Mouse (Mus musculus): ENCODE results near the gene Runx1. TPM values are rescaled to one million over a fixed set of nuclear protein-coding genes. Genes with fewer than 3 reads are reported as not detected.

Runx1 gene
- total and polyA plus RNA-seq, 3 experiments, result 3.1 to 10.9 (median 4.7) TPM

GRCm38 (mm10) chr16:92591783-92592182 is 234.2 kb downstream of the Runx1 start:
- no peaks in the 10 kb centered on the region for H3K27me3 ChIP-seq (replicated peaks)
- in situ Hi-C loops (cut with MboI; ENCODE audit: low pct_ligation_motif_present, low pct_unique_long_range_greater_than_20kb, low sequenced_read_pairs), result no loop called here
- H3K9me3 ChIP-seq (replicated peaks; ENCODE audit: low read length), result no peaks in the 10 kb centered on the region
- no peak for TF ChIP-seq NRF1 (IDR thresholded peaks at IDR 0.05; ENCODE audit: low read depth, low read length)
- H3K4me2 ChIP-seq (ENCODE audit: insufficient read depth, low read depth, poor library complexity, severe bottlenecking), result no peak overlapping the region
- H3K27ac ChIP-seq (ENCODE audit: insufficient read depth, low read depth), result no peak overlapping the region
- H3K79me2 ChIP-seq (replicated peaks; ENCODE audit: control insufficient read depth, extremely low read depth, insufficient read depth, poor library complexity, severe bottlenecking), result no peaks in the 10 kb centered on the region
- 0 out of 4 replicates have a peak, but pooled peaks cover 0 to 3% of the 10 kb centered on the region in 2 experiments for H3K4me1 ChIP-seq (ENCODE audit: control insufficient read depth in 1 of 2, insufficient read depth in 2 of 2)
- no peak overlapping the region for H3K4me3 ChIP-seq (replicated peaks in 1 of 3; ENCODE audit: low read depth in 2 of 3, low read length in 2 of 3, poor library complexity in 1 of 3)
- H3K9ac ChIP-seq (ENCODE audit: insufficient read depth, low read depth), result no peak overlapping the region
- no peaks in the 10 kb centered on the region for H3K36me3 ChIP-seq (replicated peaks in 1 of 2; ENCODE audit: control insufficient read depth in 1 of 2, insufficient read depth in 1 of 2, low read length in 1 of 2)
- dilution Hi-C loops (cut with MboI; ENCODE audit: extremely low pct_ligation_motif_present, extremely low pct_unique_long_range_greater_than_20kb, low sequenced_read_pairs), result no loop called here
- DNase-seq (ENCODE audit: extremely low read depth), result no peak

DNA sequence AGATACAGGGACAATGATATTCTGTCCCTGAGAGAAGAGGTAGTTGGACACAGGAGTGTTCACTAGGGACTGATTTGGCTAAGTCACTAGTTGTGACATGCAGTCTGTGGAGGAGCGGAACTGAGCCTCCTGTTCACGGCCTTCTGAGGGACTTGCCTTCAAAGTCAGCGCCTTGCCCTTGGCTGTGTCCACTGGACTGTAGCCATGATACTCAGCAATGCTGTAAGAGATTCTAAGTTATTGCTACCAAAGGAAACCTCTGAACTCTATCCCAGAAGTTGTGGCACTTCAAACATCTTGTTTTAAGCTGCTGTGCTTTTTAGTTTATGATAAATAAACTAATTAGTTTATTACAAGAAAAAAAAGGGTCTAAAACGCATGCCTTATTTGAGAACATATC is 238.1 kb downstream of the Runx1 start:
- H3K4me1 ChIP-seq (ENCODE audit: control insufficient read depth in 1 of 2, insufficient read depth in 2 of 2), result 0 out of 4 replicates have a peak, but pooled peaks cover 0 to 3% of the 10 kb centered on the region in 2 experiments

DNA sequence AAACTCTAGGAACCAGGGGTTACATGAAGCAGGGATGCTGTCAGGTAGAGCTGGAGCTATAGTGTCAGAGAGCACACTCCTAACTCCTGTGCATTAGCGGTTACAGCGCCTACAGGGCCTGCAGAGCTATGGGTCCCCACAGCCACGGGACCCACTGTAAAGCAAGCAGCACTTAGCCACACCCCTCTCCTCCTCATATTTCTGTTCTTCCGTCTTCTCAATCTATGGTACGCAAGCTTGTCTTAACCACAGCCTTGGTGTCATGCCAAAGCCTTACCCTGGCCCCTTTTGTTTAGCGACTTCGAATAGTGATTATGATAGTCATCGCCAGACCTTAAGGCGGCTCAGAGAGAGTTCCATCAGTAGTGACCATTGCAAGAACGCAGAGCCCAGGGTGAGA is 244.2 kb downstream of the Runx1 start:
- Histone ChIP-seq H3K27ac (ENCODE audit: insufficient read depth, low read depth) (no peak overlapping the region), H3K9me3 (replicated peaks; ENCODE audit: low read length) (peaks cover 4% of the 10 kb centered on the region), H3K4me1 (ENCODE audit: control insufficient read depth in 1 of 2, insufficient read depth in 2 of 2) (no peaks in the 10 kb centered on the region), H3K4me3 (replicated peaks in 1 of 3; ENCODE audit: low read depth in 2 of 3, low read length in 2 of 3, poor library complexity in 1 of 3) (no peak overlapping the region), H3K79me2 (replicated peaks; ENCODE audit: control insufficient read depth, extremely low read depth, insufficient read depth, poor library complexity, severe bottlenecking) (no peaks in the 10 kb centered on the region), H3K36me3 (replicated peaks in 1 of 2; ENCODE audit: control insufficient read depth in 1 of 2, insufficient read depth in 1 of 2, low read length in 1 of 2) (no peaks in the 10 kb centered on the region), H3K4me2 (ENCODE audit: insufficient read depth, low read depth, poor library complexity, severe bottlenecking) (no peak overlapping the region), H3K27me3 (replicated peaks) (no peaks in the 10 kb centered on the region), H3K9ac (ENCODE audit: insufficient read depth, low read depth) (no peak overlapping the region)
- in situ Hi-C loops (cut with MboI; ENCODE audit: low pct_ligation_motif_present, low pct_unique_long_range_greater_than_20kb, low sequenced_read_pairs) (no loop called here), dilution Hi-C loops (cut with MboI; ENCODE audit: extremely low pct_ligation_motif_present, extremely low pct_unique_long_range_greater_than_20kb, low sequenced_read_pairs) (no loop called here)
- no peak for DNase-seq (ENCODE audit: extremely low read depth)
- no peak for TF ChIP-seq ZMIZ1 (IDR thresholded peaks at IDR 0.05; ENCODE audit: low read depth, low read length)

More for the DNA sequence above, 238.1 kb downstream of the Runx1 start:
- H3K9me3 ChIP-seq (replicated peaks; ENCODE audit: low read length), result no peaks in the 10 kb centered on the region
- in situ Hi-C loops (cut with MboI; ENCODE audit: low pct_ligation_motif_present, low pct_unique_long_range_greater_than_20kb, low sequenced_read_pairs), result no loop called here
- H3K27ac ChIP-seq (ENCODE audit: insufficient read depth, low read depth), result no peak overlapping the region
- H3K36me3 ChIP-seq (replicated peaks in 1 of 2; ENCODE audit: control insufficient read depth in 1 of 2, insufficient read depth in 1 of 2, low read length in 1 of 2), result no peaks in the 10 kb centered on the region
- no peak for DNase-seq (ENCODE audit: extremely low read depth)
- TF ChIP-seq IRF4 (IDR thresholded peaks at IDR 0.05; ENCODE audit: low read depth, low read length), result no peak
- TF ChIP-seq ETS1 (conservative IDR thresholded peaks at IDR 0.05; ENCODE audit: low read depth, low read length), result no peak
- TF ChIP-seq NELFE (IDR thresholded peaks at IDR 0.05; ENCODE audit: low read depth, low read length), result no peak
- TF ChIP-seq TBP (conservative IDR thresholded peaks at IDR 0.05; ENCODE audit: low read depth, low read length), result no peak
- no peak for TF ChIP-seq BHLHE40 (IDR thresholded peaks at IDR 0.05; ENCODE audit: low read depth, low read length)
- no peak for TF ChIP-seq MXI1 (IDR thresholded peaks at IDR 0.05; ENCODE audit: low read depth, low read length)
- no peak for TF ChIP-seq CTCF (conservative IDR thresholded peaks at IDR 0.05 in 1 of 2, IDR thresholded peaks at IDR 0.05 in 1 of 2; ENCODE audit: low read depth in 2 of 2, low read length in 2 of 2)
- TF ChIP-seq NRF1 (IDR thresholded peaks at IDR 0.05; ENCODE audit: low read depth, low read length), result no peak
- TF ChIP-seq POLR2A (IDR thresholded peaks at IDR 0.05; ENCODE audit: low read depth, low read length), result no peak
- TF ChIP-seq MAX (IDR thresholded peaks at IDR 0.05; ENCODE audit: low read length), result no peak
- TF ChIP-seq JUND (conservative IDR thresholded peaks at IDR 0.05; ENCODE audit: low read depth, low read length), result no peak
- dilution Hi-C loops (cut with MboI; ENCODE audit: extremely low pct_ligation_motif_present, extremely low pct_unique_long_range_greater_than_20kb, low sequenced_read_pairs), result no loop called here
- no peak overlapping the region for H3K4me3 ChIP-seq (replicated peaks in 1 of 3; ENCODE audit: low read depth in 2 of 3, low read length in 2 of 3, poor library complexity in 1 of 3)
- no peaks in the 10 kb centered on the region for H3K27me3 ChIP-seq (replicated peaks)
- H3K9ac ChIP-seq (ENCODE audit: insufficient read depth, low read depth), result no peak overlapping the region
- H3K79me2 ChIP-seq (replicated peaks; ENCODE audit: control insufficient read depth, extremely low read depth, insufficient read depth, poor library complexity, severe bottlenecking), result no peaks in the 10 kb centered on the region
- no peak overlapping the region for H3K4me2 ChIP-seq (ENCODE audit: insufficient read depth, low read depth, poor library complexity, severe bottlenecking)
